Mouse (Mus musculus): ENCODE measurements around the gene Rasa2. TPM values are rescaled to one million over a fixed set of nuclear protein-coding genes. Genes with fewer than 3 reads are reported as not detected.
A peak's percentile ranks its signal among the peaks of the same experiment; 100 is the strongest.
"Not testable (repeated sequence)": the region's sequence is repeated elsewhere in the genome, so short reads cannot be mapped to it uniquely, and the experiment has no call there.

Rasa2 gene
- total RNA-seq, 1 experiment from 2014 or later: 9.7 TPM

DNA sequence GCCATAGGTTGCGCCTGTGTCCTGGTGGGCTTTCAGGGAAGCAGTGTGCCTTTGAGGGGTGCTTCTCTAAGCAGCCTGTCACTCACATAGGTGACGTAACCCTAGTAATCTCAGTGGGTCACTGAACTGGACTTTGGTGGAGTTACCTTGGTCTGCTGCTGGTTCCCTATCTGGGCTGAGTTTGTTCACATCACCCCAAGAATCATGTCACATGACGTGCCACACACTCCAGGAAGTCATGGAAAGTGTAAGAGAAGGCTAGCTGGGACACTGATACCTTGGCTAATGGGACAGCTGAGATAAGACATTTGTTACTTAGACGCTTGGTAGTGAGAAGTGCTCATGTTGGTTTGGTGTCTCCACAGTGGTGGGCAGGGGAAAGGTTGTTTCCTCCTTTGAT, 105.4 kb downstream of the Rasa2 start:
- no peak for DNase-seq

GRCm38 (mm10) chr9:96524972-96525506, 106.4 kb downstream of the Rasa2 start, which contains the start of gene Gm28729:
TSS of gene Gm28729 (minus strand) at chr9:96525264.
- no peak for DNase-seq

GRCm38 (mm10) chr9:96523148-96523547, 108.3 kb downstream of the Rasa2 start:
- DNase-seq: no peak

- not testable (repeated sequence) for DNase-seq
These were observed 109.8 kb downstream of the Rasa2 start for GRCm38 (mm10) chr9:96521574-96521973.

DNA sequence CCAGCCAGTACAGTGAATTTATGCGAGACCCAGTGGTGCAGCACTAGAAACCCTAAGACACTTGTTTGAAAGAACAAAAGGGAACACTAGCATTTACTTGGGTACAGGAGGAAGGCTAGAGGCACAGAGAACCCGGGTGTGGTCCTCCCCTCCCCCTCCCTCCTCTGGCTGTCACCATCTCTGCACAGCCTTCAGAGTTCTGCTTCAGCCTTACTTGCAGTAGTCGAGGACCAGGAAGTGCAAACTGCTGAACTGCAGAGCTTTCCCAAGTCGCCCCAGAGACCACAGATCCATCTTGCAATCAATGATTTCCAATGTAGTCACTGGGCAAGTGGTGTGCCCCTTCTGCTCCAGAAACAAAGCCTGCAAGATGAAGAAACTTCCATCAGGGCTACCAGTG, 114.0 kb downstream of the Rasa2 start:
- DNase-seq: peak; percentile 11

DNA sequence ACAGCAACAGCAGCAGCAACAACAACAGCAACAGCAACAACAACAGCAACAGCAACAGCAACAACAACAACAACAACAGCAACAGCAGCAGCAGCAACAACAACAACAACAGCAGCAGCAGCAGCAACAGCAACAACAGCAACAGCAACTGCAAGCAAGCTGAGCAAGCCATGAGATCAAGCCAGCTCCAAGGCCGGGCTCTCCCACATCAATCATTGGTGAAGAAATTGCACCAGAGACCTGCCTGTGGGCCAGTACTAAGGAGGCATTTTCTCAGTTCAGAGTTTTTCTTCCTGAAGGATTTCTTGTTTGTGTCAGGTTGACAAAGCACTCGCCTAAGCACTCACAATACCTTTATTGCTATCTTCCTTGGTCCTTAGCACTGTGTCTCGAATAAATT, 114.6 kb downstream of the Rasa2 start:
- DNase-seq: peak; percentile 73

GRCm38 (mm10) chr9:96515737-96516136, 115.7 kb downstream of the Rasa2 start:
- DNase-seq: no peak

GRCm38 (mm10) chr9:96514278-96514677, 117.1 kb downstream of the Rasa2 start:
- DNase-seq: no peak

DNA sequence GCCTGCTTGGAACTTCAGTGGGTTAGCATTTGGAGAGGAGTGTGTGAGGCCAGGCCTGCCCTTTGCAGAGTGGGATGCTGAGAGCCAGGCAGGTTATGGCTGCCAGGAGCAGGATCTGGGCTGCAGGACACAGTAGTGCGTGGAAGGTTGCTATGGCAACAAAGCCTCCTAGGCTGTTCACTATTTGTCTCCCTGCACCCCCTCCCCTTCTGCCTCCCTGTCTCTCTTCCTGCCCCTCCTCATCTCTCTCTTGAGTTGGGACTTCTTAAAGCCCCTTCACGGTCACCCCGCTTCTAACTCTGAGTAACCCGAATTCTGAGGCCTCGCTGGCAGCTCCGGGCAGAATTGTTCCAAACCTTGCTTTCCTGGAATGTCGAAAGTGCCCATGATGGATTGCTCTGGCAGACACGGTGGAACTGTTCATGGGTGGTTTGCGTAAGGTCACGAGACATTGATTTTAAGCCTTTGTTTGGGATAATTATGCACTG, 125.4 kb downstream of the Rasa2 start:
- DNase-seq: peak; percentile 80

- DNase-seq: no peak
These were observed 126.3 kb downstream of the Rasa2 start for GRCm38 (mm10) chr9:96505156-96505555.

GRCm38 (mm10) chr9:96504116-96504895, 127.1 kb downstream of the Rasa2 start:
- no peak for DNase-seq

GRCm38 (mm10) chr9:96502856-96503610, 128.4 kb downstream of the Rasa2 start:
- DNase-seq: no peak

DNA sequence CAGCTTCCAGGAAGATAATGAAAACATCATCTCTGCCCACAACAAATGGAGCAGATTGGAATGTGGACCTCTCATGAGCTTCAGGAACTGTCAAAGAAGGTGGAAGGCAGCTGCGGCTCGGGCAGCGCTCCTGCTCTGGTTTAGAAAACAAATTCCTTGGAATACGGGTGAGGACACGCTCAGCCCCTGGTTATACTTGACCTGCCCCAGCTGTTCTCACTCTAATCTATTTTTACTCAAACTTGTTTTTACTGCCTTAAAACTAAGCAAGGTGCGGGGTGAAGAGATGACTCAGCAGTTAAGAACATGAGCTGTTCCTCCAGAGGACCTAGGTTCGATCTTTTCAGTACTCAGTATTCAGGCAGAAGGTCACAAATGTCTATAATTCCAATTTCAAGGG, 130.2 kb downstream of the Rasa2 start:
- no peak for DNase-seq

DNA sequence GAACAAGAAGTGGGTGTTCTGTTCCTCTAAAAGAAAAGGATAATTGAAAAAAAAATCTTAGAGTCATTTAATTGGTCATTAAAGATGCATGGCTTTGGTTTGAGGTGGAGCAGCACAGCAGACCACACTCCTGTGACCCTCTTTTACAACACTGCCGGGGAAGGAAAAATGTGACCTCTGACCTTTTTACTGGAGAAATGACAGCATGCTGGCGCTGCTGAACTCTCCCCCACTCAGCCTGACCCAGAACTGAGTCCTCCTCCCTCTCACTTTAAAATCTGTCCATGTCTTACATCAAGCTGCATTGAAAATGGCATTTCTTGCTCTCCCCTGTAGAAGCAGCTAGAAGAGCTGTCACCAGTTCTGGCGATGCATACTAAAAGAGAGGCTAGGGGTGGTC, 138.2 kb downstream of the Rasa2 start:
- DNase-seq: no peak

GRCm38 (mm10) chr9:96491810-96492209, 139.6 kb downstream of the Rasa2 start:
- peak; percentile 74 for DNase-seq

Other genes with a start within 250 kb of the Rasa2 start
- 72.4 and 75.7 TPM in 2 replicates for gene Rnf7, start 152.9 kb downstream of the Rasa2 start, total RNA-seq (2021)
- gene Gm28729, start 106.4 kb downstream of the Rasa2 start, total RNA-seq (2021): not detected in 2 replicates
- 41.5 and 52.1 TPM in 2 replicates for gene Zbtb38, start 121.2 kb upstream of the Rasa2 start, total RNA-seq (2021)

Measured in adrenal gland, postnatal 14 days (tissue).